8 mouse cellular contexts compared by ENCODE assay signal in the genomic region with DNA sequence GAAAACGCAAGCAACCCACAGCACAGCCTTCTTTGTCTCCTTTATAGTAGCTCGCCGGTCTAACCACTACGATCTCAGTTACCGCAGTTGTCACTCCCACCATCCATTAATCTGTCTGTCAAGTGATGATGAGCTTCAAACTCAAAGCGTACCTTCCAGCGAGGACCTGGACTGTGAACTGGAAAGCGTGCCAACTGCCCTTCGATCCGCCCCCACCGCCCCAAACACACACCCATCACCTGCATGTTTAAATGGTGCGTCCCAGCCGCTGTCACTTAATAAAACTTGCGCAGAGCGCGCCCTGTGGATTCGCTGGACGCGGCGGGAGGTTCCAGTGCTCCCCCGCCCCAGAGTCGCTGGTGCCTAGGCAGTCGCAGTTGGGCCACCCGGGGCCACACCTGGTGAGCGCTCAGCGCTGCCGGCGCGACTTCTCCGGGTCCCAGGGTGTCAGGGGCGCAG. TPM values are rescaled to one million over a fixed set of nuclear protein-coding genes. Genes with fewer than 3 reads are reported as not detected.
DNase-seq lines count a peak whose midpoint lies in the region; ATAC-seq and TF ChIP-seq lines count a peak whose summit lies in the region.

A gene (plus strand): TSS at position 361 of the 459 bp plus-strand sequence.

- peak within 1 kb of the TSS; percentile 80 for H3K4me2 ChIP-seq in hindbrain, postnatal 0 days (ENCODE audit: low read depth, low read length)
- peak within 1 kb of the TSS; percentile 26 for H3K4me2 ChIP-seq in liver, embryonic 12.5 days

- ATAC-seq in hindbrain, postnatal 0 days, result no peak; the same call in 1 of the 2 replicates
- no peak for ATAC-seq in liver, embryonic 12.5 days
- ATAC-seq in granulocyte monocyte progenitor cell, adult 5-6 weeks (replicated peaks; ENCODE audit: poor library complexity, severe bottlenecking), result no peak
- no peak for ATAC-seq in activated CD4-positive, CD25-positive, alpha-beta regulatory T cell, adult 4 months

- H3K9me3 ChIP-seq in hindbrain, postnatal 0 days (ENCODE audit: low read length), result no peaks in the 10 kb centered on the region
- H3K9me3 ChIP-seq in liver, embryonic 12.5 days (replicated peaks), result no peaks in the 10 kb centered on the region

- H3K36me3 ChIP-seq in testis, adult 2 months (ENCODE audit: control insufficient read depth, insufficient read depth, low read length), result no peaks in the 10 kb centered on the region
- no peaks in the 10 kb centered on the region for H3K36me3 ChIP-seq in hindbrain, postnatal 0 days (ENCODE audit: insufficient read depth, low read length)
- H3K36me3 ChIP-seq in liver, embryonic 12.5 days, result no peaks in the 10 kb centered on the region

- H3K4me3 ChIP-seq in testis, adult 2 months (ENCODE audit: control insufficient read depth, low read depth, low read length), result peak within 1 kb of the TSS; percentile 57
- peak within 1 kb of the TSS; percentile 39 for H3K4me3 ChIP-seq in hindbrain, postnatal 0 days (ENCODE audit: low read length)
- H3K4me3 ChIP-seq in liver, embryonic 12.5 days, result peak within 1 kb of the TSS; percentile 7; the same call in 1 of the 2 replicates
- no peak within 1 kb of the TSS for H3K4me3 ChIP-seq in cerebellum, adult 2 months (replicated peaks; ENCODE audit: insufficient read depth, low read depth, low read length)

- WGBS in hindbrain, postnatal 0 days, result 4% methylated on average over 31 of the region's 31 CpGs
- 6% methylated on average over 31 of the region's 31 CpGs for WGBS in liver, embryonic 12.5 days (ENCODE audit: insufficient replicate concordance)
- 6% methylated on average over 31 of the region's 31 CpGs for WGBS in cerebellum, adult 2 months

- DNase-seq in testis, postnatal 14 days (ENCODE audit: low spot score), result no peak
- peak; percentile 3 for DNase-seq in hindbrain, postnatal 0 days (ENCODE audit: low spot score)
- no peak for DNase-seq in adrenal gland, postnatal 4 days (ENCODE audit: low spot score in 2 of 2)
- DNase-seq in cerebellum, adult 2 months, result no peak

- TF ChIP-seq CTCF in testis, adult 2 months (IDR thresholded peaks at IDR 0.05; ENCODE audit: control insufficient read depth, insufficient read depth, insufficient replicate concordance, low read depth, low read length), result no peak
- no peak for TF ChIP-seq CTCF in hindbrain, postnatal 0 days (IDR thresholded peaks at IDR 0.05; ENCODE audit: low read depth)
- TF ChIP-seq CTCF in cerebellum, adult 2 months (IDR thresholded peaks at IDR 0.05; ENCODE audit: borderline replicate concordance, insufficient read depth, low read depth, low read length), result no peak

- no peak within 1 kb of the TSS for H3K27ac ChIP-seq in testis, adult 2 months (ENCODE audit: control insufficient read depth, insufficient read depth, low read depth, low read length)
- no peak within 1 kb of the TSS for H3K27ac ChIP-seq in hindbrain, postnatal 0 days
- no peak within 1 kb of the TSS for H3K27ac ChIP-seq in liver, embryonic 12.5 days
- H3K27ac ChIP-seq in cerebellum, adult 2 months (ENCODE audit: insufficient read depth, low read length), result no peak within 1 kb of the TSS

- no peak for TF ChIP-seq POLR2A in testis, adult 2 months (IDR thresholded peaks at IDR 0.05; ENCODE audit: control insufficient read depth, low read depth, low read length)
- no peak for TF ChIP-seq POLR2A in cerebellum, adult 2 months (IDR thresholded peaks at IDR 0.05; ENCODE audit: borderline replicate concordance, insufficient read depth, low read length)

- peaks cover 6% of the 10 kb centered on the region for H3K4me1 ChIP-seq in testis, adult 2 months (ENCODE audit: control insufficient read depth, insufficient read depth, low read length)
- H3K4me1 ChIP-seq in hindbrain, postnatal 0 days (ENCODE audit: insufficient read depth, low read length), result peaks cover 6% of the 10 kb centered on the region; the same call in 1 of the 2 replicates
- no peaks in the 10 kb centered on the region for H3K4me1 ChIP-seq in liver, embryonic 12.5 days
- H3K4me1 ChIP-seq in cerebellum, adult 2 months (ENCODE audit: control insufficient read depth, insufficient read depth, low read length), result no peaks in the 10 kb centered on the region

- no peak within 1 kb of the TSS; the same call in 1 of the 2 replicates for H3K9ac ChIP-seq in hindbrain, postnatal 0 days (replicated peaks; ENCODE audit: low read length)
- H3K9ac ChIP-seq in liver, embryonic 12.5 days, result no peak within 1 kb of the TSS

- no peaks in the 10 kb centered on the region for H3K27me3 ChIP-seq in testis, adult 2 months (ENCODE audit: control insufficient read depth, insufficient read depth, low read length)
- peaks cover 10% of the 10 kb centered on the region for H3K27me3 ChIP-seq in hindbrain, postnatal 0 days (ENCODE audit: insufficient read depth, low read length)
- H3K27me3 ChIP-seq in liver, embryonic 12.5 days (replicated peaks), result peaks cover 29% of the 10 kb centered on the region
- no peaks in the 10 kb centered on the region; the same call in 1 of the 2 replicates for H3K27me3 ChIP-seq in cerebellum, adult 2 months (ENCODE audit: control insufficient read depth, insufficient read depth, low read length)

RNA-seq across cellular contexts. Expression of the gene that starts here (rescaled TPM):
- 0.02 TPM in 1 of 2 replicates, not detected in the other for polyA plus RNA-seq in testis, adult 2 months (2012; rRNA removed)
- total RNA-seq in hindbrain, postnatal 0 days (2014; rRNA removed), result under 0.01 and 0.07 TPM in 2 replicates
- 0.05 and 0.15 TPM in 2 replicates for polyA plus RNA-seq in hindbrain, postnatal 0 days (2015; fragmentation: Nextera tagmentation; extraction: Ambion mirVana)
- polyA plus RNA-seq in liver, embryonic 12.5 days (2016; fragmentation: Nextera tagmentation; extraction: Ambion mirVana), result 0.07 TPM in 1 of 2 replicates, not detected in the other
- total RNA-seq in granulocyte monocyte progenitor cell, adult 5-6 weeks (2014; fragmentation: Nextera tagmentation), result not detected in 2 replicates
- not detected in 2 replicates for total RNA-seq in granulocyte monocyte progenitor cell, adult 5-6 weeks (2017)
- 1 to 10 TPM in 1 of 2 experiments, under 1 TPM in 1; 0.17 to 2.2 TPM for total RNA-seq in adrenal gland, postnatal 4 days (2021)
- polyA plus RNA-seq in cerebellum, adult 2 months (2012; rRNA removed), result 0.10 and 0.18 TPM in 2 replicates
- not detected for polyA plus RNA-seq in activated CD4-positive, CD25-positive, alpha-beta regulatory T cell, adult 4 months (2017; shearing (Covaris generic))

Comparison
In these comparisons a context has a peak if more than half of its experiments do, and no peak if none do; other contexts are left out.
1. Peak in DNase-seq, H3K4me3 ChIP-seq and H3K4me2 ChIP-seq in hindbrain, postnatal 0 days; RNA of the gene not detected or under 1 TPM.